Mouse (Mus musculus): Measurements from ENCODE around the gene Sco2.
A peak's percentile ranks its signal among the peaks of the same experiment; 100 is the strongest.

DNA sequence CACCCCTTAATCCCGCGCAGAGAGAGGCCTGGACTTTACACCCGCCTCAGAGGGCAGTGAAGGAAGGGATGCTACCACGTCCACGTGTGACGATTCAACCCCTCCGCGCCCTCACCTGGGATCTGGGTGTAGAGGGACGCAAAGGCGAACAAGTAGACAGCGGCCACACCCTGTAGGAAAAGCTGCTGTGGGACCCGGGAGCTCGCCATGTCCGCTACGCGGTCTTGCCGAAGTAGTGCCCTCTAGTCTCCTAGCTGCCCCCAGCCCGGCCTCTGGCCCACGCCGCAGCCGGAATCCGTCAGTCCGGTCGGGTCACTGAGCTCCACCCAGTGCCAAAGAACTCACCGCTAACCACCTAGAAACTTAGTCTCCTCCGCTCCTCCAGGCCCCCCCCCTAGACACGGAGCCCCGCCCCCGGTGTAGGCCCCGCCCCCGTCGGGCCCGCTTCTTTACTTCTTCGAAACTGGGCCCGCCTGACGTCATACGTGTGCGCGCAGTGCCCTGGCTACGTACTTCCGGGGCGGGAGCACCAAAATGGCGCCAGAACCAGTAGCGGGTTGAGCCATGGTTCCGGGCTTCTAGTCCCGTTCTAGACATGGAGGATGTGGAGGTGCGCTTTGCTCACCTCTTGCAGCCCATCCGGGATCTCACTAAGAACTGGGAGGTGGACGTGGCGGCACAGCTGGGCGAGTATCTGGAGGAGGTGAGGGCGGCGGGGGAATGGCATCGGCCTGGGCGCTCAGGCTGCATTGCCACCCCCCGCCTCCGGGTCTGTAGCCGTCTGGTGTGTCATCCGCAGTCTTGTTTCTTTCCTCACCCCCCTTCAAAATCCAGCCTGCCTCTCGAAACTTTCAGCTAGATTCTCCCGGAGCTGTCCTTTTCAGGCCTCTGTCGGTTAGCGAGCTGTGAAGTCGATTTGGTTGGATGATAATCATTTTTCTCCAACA, 18.1 kb downstream of the Sco2 start, which contains the start of the genes Lmf2 and Ncaph2:
- TF ChIP-seq CTCF (IDR thresholded peaks at IDR 0.05; ENCODE audit: low read depth, low read length): no peak
- peak; percentile 45; the same call in 1 of the 2 replicates for TF ChIP-seq POLR2A (IDR thresholded peaks at IDR 0.05; ENCODE audit: borderline replicate concordance, low read depth, low read length)
